Mouse (Mus musculus) c-Kit-positive CD71-positive TER-119-negative erythroid progenitor cells, embryonic 14.5 days (primary cell): ENCODE data around the gene Terf2.
"Not testable (repeated sequence)": the region's sequence is repeated elsewhere in the genome, so short reads cannot be mapped to it uniquely, and the experiment has no call there.

Experiments used
- DNase-seq: peaks from one replicate; pipeline ENCODE4 v3.0.0-alpha.2; 2013; ENCODE audit warnings: low read depth

Terf2 gene

GRCm38 (mm10) chr8:107056973-107057369 is 39.4 kb downstream of the Terf2 start:
- DNase-seq, result no peak

DNA sequence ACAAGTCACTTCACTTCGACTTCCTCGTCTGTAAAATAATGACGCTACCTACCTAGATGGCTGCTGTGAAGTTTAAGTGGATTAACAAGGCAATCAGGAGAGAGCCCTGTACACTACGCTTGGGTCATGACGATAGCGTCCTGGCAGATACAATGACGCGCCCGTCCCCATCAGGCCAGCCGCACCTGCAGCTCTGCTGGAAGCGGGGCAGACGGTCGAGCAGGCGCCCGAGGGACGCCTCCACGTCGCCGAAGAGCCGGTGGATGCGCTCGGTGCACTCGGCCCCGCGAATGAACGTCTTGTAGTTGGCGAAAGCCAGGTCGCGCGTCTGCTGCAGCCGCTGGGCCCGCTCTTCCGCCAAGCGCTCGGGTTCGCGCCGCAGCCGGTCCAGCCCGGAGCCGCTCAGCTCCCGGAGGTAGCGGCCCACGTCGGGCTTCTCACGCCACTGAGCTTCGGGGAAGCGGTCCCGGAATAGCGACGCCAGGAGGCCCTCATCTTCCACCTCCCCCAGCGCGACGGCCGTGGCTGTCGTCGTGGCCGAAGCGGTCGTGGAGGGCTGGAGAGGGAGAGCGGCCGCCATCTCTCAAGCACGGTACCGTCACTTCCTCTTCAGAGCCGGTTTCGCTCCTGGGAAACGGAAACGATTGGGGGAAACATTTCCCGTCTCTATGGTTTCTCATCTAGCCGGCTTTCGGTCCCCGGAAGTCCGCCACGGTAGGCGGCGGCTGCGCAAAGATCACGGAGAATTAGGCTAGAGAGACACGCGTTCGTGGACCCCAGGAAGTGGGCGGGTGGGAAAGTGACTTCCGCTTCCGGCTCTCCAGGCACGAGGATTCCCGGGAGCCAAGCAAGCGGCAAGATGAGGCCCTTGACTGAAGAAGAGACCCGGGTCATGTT is 40.0 kb downstream of the Terf2 start, which contains the start of the genes Cog8 and Nip7:
Gene Cog8, minus strand, starts transcription at position 614 of the 897 bp plus-strand sequence.
Gene Nip7, plus strand, starts transcription at position 802 of the 897 bp plus-strand sequence.
- peak; percentile 97 for DNase-seq

- DNase-seq, result no peak
Observed at GRCm38 (mm10) chr8:107052046-107052445, 44.3 kb downstream of the Terf2 start.

DNA sequence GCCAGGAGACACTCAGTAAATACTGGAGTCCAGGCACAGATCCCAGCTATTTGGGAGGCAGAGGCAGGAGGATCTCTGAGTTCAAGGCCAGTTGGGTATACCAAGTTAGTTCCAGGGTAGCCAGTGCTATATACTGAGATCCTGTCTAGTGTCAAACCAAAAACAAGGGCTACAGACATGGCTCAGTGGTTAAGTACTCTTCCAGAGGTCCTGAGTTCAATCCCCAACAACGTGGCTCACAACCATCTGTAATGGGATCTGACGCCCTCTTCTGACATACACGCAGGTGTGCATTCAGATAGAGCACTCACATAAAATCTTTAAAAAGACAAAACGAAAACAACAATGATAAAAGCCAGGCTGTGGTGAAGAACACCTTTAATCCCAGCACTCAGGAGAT is 46.9 kb downstream of the Terf2 start:
- no peak for DNase-seq

GRCm38 (mm10) chr8:107048061-107048941 is 48.0 kb downstream of the Terf2 start, which contains the start of gene Pdf:
Gene Pdf (minus strand): TSS chr8:107048614.
- DNase-seq, result peak; percentile 75

GRCm38 (mm10) chr8:107046976-107047375 is 49.4 kb downstream of the Terf2 start:
- DNase-seq, result no peak

DNA sequence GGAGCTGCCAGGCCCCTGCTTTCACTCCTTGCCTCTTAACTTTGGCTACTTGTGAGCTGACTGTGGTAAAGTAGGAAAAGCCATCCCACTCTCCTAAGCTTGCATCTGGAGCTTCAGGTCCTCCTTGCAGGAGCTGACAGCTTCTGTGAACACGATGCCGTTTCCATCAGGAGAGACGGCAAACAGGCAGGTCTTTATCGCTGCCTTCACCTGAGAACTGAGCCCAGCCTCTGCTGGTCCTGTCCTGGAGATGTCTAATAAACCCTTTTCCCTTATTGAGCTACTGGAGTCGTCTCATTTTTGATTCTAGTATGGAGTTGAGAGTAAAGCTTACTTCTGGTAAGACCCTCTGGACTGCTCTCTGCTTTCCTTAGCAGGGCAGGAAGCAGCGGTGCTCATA is 50.9 kb downstream of the Terf2 start:
- DNase-seq, result no peak

GRCm38 (mm10) chr8:107040632-107041031 is 55.7 kb downstream of the Terf2 start:
- DNase-seq, result no peak

GRCm38 (mm10) chr8:107036626-107037025 is 59.7 kb downstream of the Terf2 start:
- no peak for DNase-seq

- DNase-seq, result no peak
Observed at GRCm38 (mm10) chr8:107035641-107036040, 60.7 kb downstream of the Terf2 start.

GRCm38 (mm10) chr8:107033609-107034008 is 62.7 kb downstream of the Terf2 start:
- not testable (repeated sequence) for DNase-seq

DNA sequence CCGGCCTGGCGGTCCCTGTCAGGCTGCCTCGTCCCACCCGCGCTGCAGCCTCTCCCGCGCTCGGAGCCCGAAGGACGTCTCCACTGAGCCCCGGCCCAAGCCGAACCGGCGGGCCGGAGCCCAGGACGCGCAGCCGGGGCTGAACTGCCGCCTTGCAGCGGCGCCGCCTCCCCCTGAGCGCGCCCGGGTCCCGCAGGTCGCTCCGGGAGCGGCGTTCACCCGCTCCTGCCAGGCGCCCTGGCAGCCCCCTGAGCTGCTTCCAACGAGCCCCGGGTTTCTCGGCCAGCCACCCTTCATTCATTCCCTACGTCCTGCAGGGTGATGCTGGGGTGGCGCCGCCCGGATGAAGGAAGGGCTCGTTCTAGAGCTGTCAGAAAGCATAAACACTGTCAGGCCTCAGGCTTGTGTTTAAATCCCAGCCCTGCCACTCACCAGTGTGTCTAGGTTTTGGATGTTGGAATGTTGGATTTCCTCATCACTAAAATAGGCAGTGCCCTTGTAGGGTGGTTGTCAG is 64.7 kb downstream of the Terf2 start:
- DNase-seq, result peak; percentile 27

- DNase-seq, result peak; percentile 82
Observed at GRCm38 (mm10) chr8:107030650-107031576, 65.4 kb downstream of the Terf2 start, which contains the start of gene Vps4a. Gene Vps4a (plus strand): TSS chr8:107031222.

GRCm38 (mm10) chr8:107030058-107030457 is 66.3 kb downstream of the Terf2 start:
- no peak for DNase-seq

DNA sequence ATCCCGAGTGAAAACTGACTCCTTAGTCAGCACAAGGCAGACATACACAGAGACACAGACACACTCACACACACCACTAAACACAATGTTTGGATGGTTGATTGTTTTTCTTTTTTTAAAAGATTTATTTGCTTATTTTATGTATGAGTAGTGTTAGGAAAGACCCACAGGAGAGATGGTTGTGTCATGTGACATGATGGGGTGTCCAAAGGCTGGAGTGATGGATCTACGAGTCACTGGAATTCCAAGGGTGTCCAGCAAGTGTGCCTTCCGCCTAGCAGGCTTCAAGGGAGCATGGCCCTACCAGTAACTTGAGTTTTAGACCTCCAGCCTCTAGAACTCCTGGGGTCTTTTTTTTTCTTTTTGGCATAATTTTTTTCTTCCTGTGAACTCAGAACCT is 67.0 kb downstream of the Terf2 start:
- no peak for DNase-seq

DNA sequence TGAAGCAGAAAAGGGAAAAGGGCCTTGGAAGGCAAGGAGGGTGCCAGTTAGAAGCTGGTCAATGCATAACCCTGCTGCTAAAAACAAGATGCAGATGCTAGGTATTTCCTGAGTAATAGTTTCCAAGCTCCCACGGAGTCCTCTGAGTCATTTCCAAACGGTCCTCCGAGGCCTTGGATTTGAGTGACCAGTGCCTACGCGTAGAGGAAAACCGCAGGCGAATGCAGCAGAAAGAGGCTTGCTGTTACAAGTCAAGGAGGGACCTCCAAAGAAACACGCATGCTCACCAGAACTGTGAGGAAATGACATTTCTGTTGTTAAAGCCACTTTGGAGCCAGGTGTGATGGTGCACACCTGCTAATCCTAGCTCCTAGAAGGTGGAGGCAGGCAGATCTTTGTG is 72.9 kb downstream of the Terf2 start:
- no peak for DNase-seq
